Comparison of ENCODE assay signal across 21 mouse cellular contexts in genomic region chr1:34063943-34064342, GRCm38 (mm10).
DNase-seq lines count a peak whose midpoint lies in the region; ATAC-seq and TF ChIP-seq lines count a peak whose summit lies in the region.
"Had no signal": no experiment of that assay in that cellular context is flagged by ENCODE, and none has a peak within 500 bp of the region (broad histone marks: within the 10 kb centered on the region; RNA-seq: fewer than 3 reads in every experiment).

No protein-coding gene starts in this region.

- H3K4me2 ChIP-seq in hindbrain, postnatal 0 days (ENCODE audit: low read depth, low read length): no peak overlapping the region
- no peak overlapping the region for H3K4me2 ChIP-seq in midbrain, embryonic 11.5 days
- no peak overlapping the region for H3K4me2 ChIP-seq in midbrain, embryonic 14.5 days (ENCODE audit: low read length)
- H3K4me2 ChIP-seq: embryonic facial prominence, embryonic 13.5 days; heart, embryonic 12.5 days; hindbrain, embryonic 12.5 days had no signal

- no peaks in the 10 kb centered on the region for H3K36me3 ChIP-seq in hindbrain, embryonic 10.5 days
- no peaks in the 10 kb centered on the region for H3K36me3 ChIP-seq in hindbrain, postnatal 0 days (ENCODE audit: insufficient read depth, low read length)
- H3K36me3 ChIP-seq in midbrain, embryonic 11.5 days (ENCODE audit: control insufficient read depth, insufficient read depth, low read length): no peaks in the 10 kb centered on the region
- no peaks in the 10 kb centered on the region for H3K36me3 ChIP-seq in midbrain, embryonic 14.5 days (ENCODE audit: control insufficient read depth, insufficient read depth, low read length)
- H3K36me3 ChIP-seq: embryonic facial prominence, embryonic 13.5 days; heart, embryonic 12.5 days; hindbrain, embryonic 12.5 days had no signal

- no peak overlapping the region for H3K4me3 ChIP-seq in hindbrain, embryonic 10.5 days
- H3K4me3 ChIP-seq in hindbrain, postnatal 0 days (ENCODE audit: low read length): no peak overlapping the region
- no peak overlapping the region for H3K4me3 ChIP-seq in midbrain, embryonic 11.5 days (ENCODE audit: low read depth, low read length)
- H3K4me3 ChIP-seq in midbrain, embryonic 14.5 days (replicated peaks; ENCODE audit: low read depth, low read length): no peak overlapping the region
- H3K4me3 ChIP-seq: embryonic facial prominence, embryonic 13.5 days; heart, embryonic 12.5 days; hindbrain, embryonic 12.5 days had no signal

- peak; percentile 20 for DNase-seq in embryo, embryonic 10 days (ENCODE audit: low spot score)
- no peak for DNase-seq in embryo, embryonic 10.5 days (ENCODE audit: low spot score)
- DNase-seq in hindbrain, embryonic 10.5 days (ENCODE audit: low spot score): no peak
- no peak for DNase-seq in hindbrain, postnatal 0 days (ENCODE audit: low spot score)
- peak; percentile 82 for DNase-seq in midbrain, embryonic 11.5 days (ENCODE audit: low spot score, missing footprints)
- no peak for DNase-seq in midbrain, embryonic 14.5 days
- peak; percentile 20 for DNase-seq in forelimb bud, embryonic 11.5 days (ENCODE audit: low read depth, low spot score)
- DNase-seq in cerebellum, postnatal 10 days: no peak
- DNase-seq: adrenal gland, adult 2 months; adrenal gland, postnatal 25 days; B cell, adult 2 months; cerebellum, adult 18-20 months; cerebellum, adult 9-11 months; gastrocnemius, postnatal 14 days; heart, postnatal 36 days had no signal

- TF ChIP-seq CTCF in hindbrain, postnatal 0 days (IDR thresholded peaks at IDR 0.05; ENCODE audit: low read depth): no peak

- ATAC-seq in hindbrain, postnatal 0 days: no peak
- ATAC-seq in midbrain, embryonic 11.5 days (ENCODE audit: low FRiP score): no peak
- ATAC-seq in midbrain, embryonic 14.5 days (ENCODE audit: low FRiP score, low TSS enrichment): no peak
- ATAC-seq: CD4-positive, CD25-positive, alpha-beta regulatory T cell, adult 4 months; forebrain, embryonic 14.5 days; hindbrain, embryonic 16.5 days had no signal

- H3K9me3 ChIP-seq in hindbrain, embryonic 10.5 days: no peaks in the 10 kb centered on the region
- H3K9me3 ChIP-seq in hindbrain, postnatal 0 days (ENCODE audit: low read length): no peaks in the 10 kb centered on the region
- no peaks in the 10 kb centered on the region for H3K9me3 ChIP-seq in midbrain, embryonic 11.5 days (ENCODE audit: control insufficient read depth, low read length)
- H3K9me3 ChIP-seq in midbrain, embryonic 14.5 days (ENCODE audit: control insufficient read depth, low read length): no peaks in the 10 kb centered on the region
- H3K9me3 ChIP-seq: embryonic facial prominence, embryonic 13.5 days; heart, embryonic 12.5 days; hindbrain, embryonic 12.5 days had no signal

- no peaks in the 10 kb centered on the region for H3K27me3 ChIP-seq in hindbrain, embryonic 10.5 days (ENCODE audit: insufficient read depth, poor library complexity, severe bottlenecking)
- no peaks in the 10 kb centered on the region for H3K27me3 ChIP-seq in hindbrain, postnatal 0 days (ENCODE audit: insufficient read depth, low read length)
- no peaks in the 10 kb centered on the region for H3K27me3 ChIP-seq in midbrain, embryonic 11.5 days (ENCODE audit: control insufficient read depth, insufficient read depth, low read length)
- H3K27me3 ChIP-seq in midbrain, embryonic 14.5 days (ENCODE audit: control insufficient read depth, insufficient read depth, low read length): no peaks in the 10 kb centered on the region
- H3K27me3 ChIP-seq: embryonic facial prominence, embryonic 13.5 days; heart, embryonic 12.5 days; hindbrain, embryonic 12.5 days had no signal

- H3K9ac ChIP-seq in hindbrain, postnatal 0 days (replicated peaks; ENCODE audit: low read length): no peak overlapping the region
- H3K9ac ChIP-seq in midbrain, embryonic 11.5 days (ENCODE audit: low read length): no peak overlapping the region
- H3K9ac ChIP-seq in midbrain, embryonic 14.5 days (replicated peaks; ENCODE audit: low read length): no peak overlapping the region
- H3K9ac ChIP-seq: embryonic facial prominence, embryonic 13.5 days; heart, embryonic 12.5 days; hindbrain, embryonic 12.5 days had no signal

- peak overlapping the region; percentile 69; the same call in 1 of the 2 replicates for H3K27ac ChIP-seq in hindbrain, embryonic 10.5 days
- H3K27ac ChIP-seq in hindbrain, postnatal 0 days: no peak overlapping the region
- no peak overlapping the region for H3K27ac ChIP-seq in midbrain, embryonic 11.5 days (ENCODE audit: low read depth, low read length)
- H3K27ac ChIP-seq in midbrain, embryonic 14.5 days (replicated peaks; ENCODE audit: low read depth, low read length): no peak overlapping the region
- H3K27ac ChIP-seq: embryonic facial prominence, embryonic 13.5 days; hindbrain, embryonic 12.5 days had no signal

- peaks cover 42% of the 10 kb centered on the region for H3K4me1 ChIP-seq in hindbrain, embryonic 10.5 days (replicated peaks)
- peaks cover 10% of the 10 kb centered on the region for H3K4me1 ChIP-seq in hindbrain, postnatal 0 days (ENCODE audit: insufficient read depth, low read length)
- peaks cover 17% of the 10 kb centered on the region for H3K4me1 ChIP-seq in midbrain, embryonic 11.5 days (ENCODE audit: control insufficient read depth, insufficient read depth, low read length)
- H3K4me1 ChIP-seq in midbrain, embryonic 14.5 days (ENCODE audit: control insufficient read depth, insufficient read depth, low read length): peaks cover 16% of the 10 kb centered on the region

- 85% methylated on average over 3 of the region's 3 CpGs for WGBS in hindbrain, embryonic 10.5 days
- WGBS in hindbrain, postnatal 0 days: 75% methylated on average over 3 of the region's 3 CpGs
- WGBS in midbrain, embryonic 11.5 days: 79% methylated on average over 3 of the region's 3 CpGs
- 71% methylated on average over 3 of the region's 3 CpGs for WGBS in midbrain, embryonic 14.5 days

Comparison
In these comparisons a context has a peak if more than half of its experiments do, and no peak if none do; other contexts are left out.
1. DNase-seq: peak in embryo, embryonic 10 days (single experiment), midbrain, embryonic 11.5 days (single experiment) and forelimb bud, embryonic 11.5 days (single experiment); none in embryo, embryonic 10.5 days (single experiment), hindbrain, embryonic 10.5 days (single experiment), hindbrain, postnatal 0 days (single experiment), midbrain, embryonic 14.5 days (single experiment) and cerebellum, postnatal 10 days (0 of 2).